Comparison of ENCODE assay signal across 18 mouse cellular contexts in the genomic region with DNA sequence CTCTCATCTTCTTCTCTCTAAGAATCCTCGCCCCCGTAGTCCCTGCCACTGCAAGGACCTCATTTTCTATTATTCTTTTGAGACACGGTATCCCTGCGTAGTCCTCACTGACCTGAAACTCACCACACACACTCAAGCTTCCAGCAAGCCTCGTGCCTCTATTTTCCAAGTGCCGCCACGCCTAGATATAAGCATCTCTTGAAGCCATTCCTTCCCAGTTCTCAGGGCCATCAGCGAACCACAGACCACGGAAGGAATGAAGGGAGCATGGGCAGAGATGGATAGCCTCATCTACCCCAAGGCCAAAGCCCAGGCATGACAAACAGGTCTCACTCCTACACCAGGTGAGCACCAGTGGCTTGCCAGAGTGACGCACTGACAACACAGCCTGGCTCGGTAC. TPM values are rescaled to one million over a fixed set of nuclear protein-coding genes. Genes with fewer than 3 reads are reported as not detected.
DNase-seq lines count a peak whose midpoint lies in the region; ATAC-seq lines count a peak whose summit lies in the region.
"Had no signal": no experiment of that assay in that cellular context is flagged by ENCODE, and none has a peak within 500 bp of the region (broad histone marks: within the 10 kb centered on the region; RNA-seq: fewer than 3 reads in every experiment).

No protein-coding gene starts in this region.

- ATAC-seq in neural tube, embryonic 13.5 days (ENCODE audit: low read depth), result no peak
- ATAC-seq: Patski had no signal

- DNase-seq in cerebellum, adult 9-10 months, result peak; percentile 15
- DNase-seq in cerebellum, adult 18-20 months, result no peak
- DNase-seq in lung, adult 18-20 months, result peak; percentile 42 to 48
- DNase-seq in lung, postnatal 10 days, result no peak
- DNase-seq in neural tube, embryonic 10.5 days (ENCODE audit: extremely low spot score, low spot score), result no peak
- peak; percentile 40 for DNase-seq in lung, postnatal 36 days
- DNase-seq in right cerebral cortex, postnatal 4 days, result no peak
- DNase-seq: adrenal gland, adult 8-10 months; cerebellum, adult 9-11 months; heart, adult 11 months; heart, postnatal 36 days; kidney, adult 11 months; thymus, postnatal 36 days had no signal

- no peaks in the 10 kb centered on the region for H3K9me3 ChIP-seq in neural tube, embryonic 13.5 days
- H3K9me3 ChIP-seq: heart, embryonic 12.5 days had no signal

- no peaks in the 10 kb centered on the region for H3K27me3 ChIP-seq in neural tube, embryonic 13.5 days
- H3K27me3 ChIP-seq: heart, embryonic 12.5 days; Patski had no signal

- 93% methylated on average over 11 of the region's 11 CpGs for WGBS in neural tube, embryonic 13.5 days

- H3K4me3 ChIP-seq in neural tube, embryonic 13.5 days, result no peak overlapping the region
- H3K4me3 ChIP-seq: heart, embryonic 12.5 days had no signal

- H3K4me2 ChIP-seq in neural tube, embryonic 13.5 days, result no peak overlapping the region

- H3K27ac ChIP-seq in neural tube, embryonic 13.5 days (replicated peaks), result no peak overlapping the region
- H3K27ac ChIP-seq: kidney, postnatal 0 days; liver, embryonic 14.5 days had no signal

- H3K36me3 ChIP-seq in neural tube, embryonic 13.5 days, result peaks cover 51% of the 10 kb centered on the region

- H3K4me1 ChIP-seq in neural tube, embryonic 13.5 days (replicated peaks), result peaks cover 58% of the 10 kb centered on the region

- peak overlapping the region; percentile 87; the same call in 1 of the 2 replicates for H3K9ac ChIP-seq in neural tube, embryonic 13.5 days
- H3K9ac ChIP-seq: liver, embryonic 14.5 days had no signal

RNA-seq across cellular contexts. Expression of a gene that starts 2.9 kb away (rescaled TPM):
- polyA plus RNA-seq in neural tube, embryonic 13.5 days (2015; fragmentation: Nextera tagmentation; extraction: Ambion mirVana), result 15.3 and 18.8 TPM in 2 replicates

RNA-seq across cellular contexts. Expression of a gene that starts 13.8 kb away (rescaled TPM):
- polyA plus RNA-seq in neural tube, embryonic 13.5 days (2015; fragmentation: Nextera tagmentation; extraction: Ambion mirVana), result 1.2 and 1.3 TPM in 2 replicates

RNA-seq across cellular contexts. Expression of a gene that starts 14.6 kb away (rescaled TPM):
- polyA plus RNA-seq in neural tube, embryonic 13.5 days (2015; fragmentation: Nextera tagmentation; extraction: Ambion mirVana), result 26.4 and 27.1 TPM in 2 replicates

RNA-seq across cellular contexts. Expression of a gene that starts 15.9 kb away (rescaled TPM):
- 4.5 TPM in 2 replicates for polyA plus RNA-seq in neural tube, embryonic 13.5 days (2015; fragmentation: Nextera tagmentation; extraction: Ambion mirVana)

RNA-seq across cellular contexts. Expression of a gene that starts 28.5 kb away (rescaled TPM):
- polyA plus RNA-seq in neural tube, embryonic 13.5 days (2015; fragmentation: Nextera tagmentation; extraction: Ambion mirVana), result 19.1 and 20.6 TPM in 2 replicates

Comparison
In these comparisons a context has a peak if more than half of its experiments do, and no peak if none do; other contexts are left out.
1. DNase-seq: peak in cerebellum, adult 9-10 months (single experiment), lung, adult 18-20 months (2 of 2) and lung, postnatal 36 days (single experiment); none in cerebellum, adult 18-20 months (0 of 2), lung, postnatal 10 days (single experiment), neural tube, embryonic 10.5 days (single experiment) and right cerebral cortex, postnatal 4 days (single experiment).